Mouse (Mus musculus): Measurements from ENCODE around the gene Smad3. TPM values are rescaled to one million over a fixed set of nuclear protein-coding genes. Genes with fewer than 3 reads are reported as not detected.
A peak's percentile ranks its signal among the peaks of the same experiment; 100 is the strongest.

The Smad3 gene
- total RNA-seq, 2 experiments from 2014 or later, result 12.6 to 16.7 TPM

- no peak for ATAC-seq (replicated peaks; ENCODE audit: poor library complexity)
These were observed 34.9 kb downstream of the Smad3 start for GRCm38 (mm10) chr9:63722918-63723317.

- ATAC-seq (replicated peaks; ENCODE audit: poor library complexity), result no peak
These were observed 35.4 kb downstream of the Smad3 start for GRCm38 (mm10) chr9:63722350-63722749.

- peak; percentile 71 for ATAC-seq (replicated peaks; ENCODE audit: poor library complexity)
These were observed 36.1 kb downstream of the Smad3 start for GRCm38 (mm10) chr9:63721573-63722275.

- ATAC-seq (replicated peaks; ENCODE audit: poor library complexity), result peak; percentile 51
These were observed 37.1 kb downstream of the Smad3 start for GRCm38 (mm10) chr9:63720715-63721114.

- no peak for ATAC-seq (replicated peaks; ENCODE audit: poor library complexity)
These were observed 37.9 kb downstream of the Smad3 start for GRCm38 (mm10) chr9:63719770-63720440.

- ATAC-seq (replicated peaks; ENCODE audit: poor library complexity), result no peak
These were observed 38.9 kb downstream of the Smad3 start for GRCm38 (mm10) chr9:63718735-63719358.

GRCm38 (mm10) chr9:63718170-63718569 lies 39.6 kb downstream of the Smad3 start:
- no peak for ATAC-seq (replicated peaks; ENCODE audit: poor library complexity)

GRCm38 (mm10) chr9:63717474-63718005 lies 40.3 kb downstream of the Smad3 start:
- no peak for ATAC-seq (replicated peaks; ENCODE audit: poor library complexity)

GRCm38 (mm10) chr9:63716150-63717138 lies 41.4 kb downstream of the Smad3 start:
- peak; percentile 88 for ATAC-seq (replicated peaks; ENCODE audit: poor library complexity)

GRCm38 (mm10) chr9:63714572-63714971 lies 43.2 kb downstream of the Smad3 start:
- ATAC-seq (replicated peaks; ENCODE audit: poor library complexity), result no peak

- no peak for ATAC-seq (replicated peaks; ENCODE audit: poor library complexity)
These were observed 45.0 kb downstream of the Smad3 start for GRCm38 (mm10) chr9:63712838-63713237.

- no peak for ATAC-seq (replicated peaks; ENCODE audit: poor library complexity)
These were observed 46.1 kb downstream of the Smad3 start for GRCm38 (mm10) chr9:63711580-63712230.

GRCm38 (mm10) chr9:63709857-63710256 lies 47.9 kb downstream of the Smad3 start:
- ATAC-seq (replicated peaks; ENCODE audit: poor library complexity), result no peak

GRCm38 (mm10) chr9:63709266-63709665 lies 48.5 kb downstream of the Smad3 start:
- no peak for ATAC-seq (replicated peaks; ENCODE audit: poor library complexity)

- no peak for ATAC-seq (replicated peaks; ENCODE audit: poor library complexity)
These were observed 49.8 kb downstream of the Smad3 start for GRCm38 (mm10) chr9:63707816-63708588.

GRCm38 (mm10) chr9:63706152-63706733 lies 51.6 kb downstream of the Smad3 start:
- ATAC-seq (replicated peaks; ENCODE audit: poor library complexity), result peak; percentile 52

GRCm38 (mm10) chr9:63704979-63705751 lies 52.6 kb downstream of the Smad3 start:
- ATAC-seq (replicated peaks; ENCODE audit: poor library complexity), result peak; percentile 78

- no peak for ATAC-seq (replicated peaks; ENCODE audit: poor library complexity)
These were observed 53.7 kb downstream of the Smad3 start for GRCm38 (mm10) chr9:63704131-63704530.

All from megakaryocyte progenitor cell, adult 5-6 weeks (primary cell).